Mouse (Mus musculus) hindbrain, embryonic 14.5 days (tissue): ENCODE measurements around the gene Dpagt1. TPM values are rescaled to one million over a fixed set of nuclear protein-coding genes. Genes with fewer than 3 reads are reported as not detected.
"Not testable (repeated sequence)": the region's sequence is repeated elsewhere in the genome, so short reads cannot be mapped to it uniquely, and the experiment has no call there.

Experiments
- ATAC-seq: fragments of 200-750 bp; cut with Nextera tagmentation; 2 replicates; pipeline ENCODE4 v1.8.0; 2017; ENCODE audit warnings: moderate number of reproducible peaks, mild to moderate bottlenecking, moderate TSS enrichment, moderate library complexity; ENCODE audit not compliant: low FRiP score
- DNase-seq: peaks from one replicate; pipeline ENCODE4 v3.0.0-alpha.2; 2015; ENCODE audit warnings: low spot score
- H3K27ac ChIP-seq: fragments of 300-500 bp; sonication (generic); 2 replicates; pipeline ENCODE4 v1.5.1; 2014; ENCODE audit warnings: mild to moderate bottlenecking, moderate library complexity
- H3K27me3 ChIP-seq: fragments of 300-500 bp; sonication (generic); 2 replicates; pipeline ENCODE4 v1.6.1; 2014; ENCODE audit warnings: mild to moderate bottlenecking, low read length, mixed read lengths; ENCODE audit not compliant: control insufficient read depth, insufficient read depth
- H3K36me3 ChIP-seq: fragments of 300-500 bp; sonication (generic); replicated peaks from 2 replicates; pipeline ENCODE4 v1.6.1; 2014; ENCODE audit not compliant: control insufficient read depth, insufficient read depth
- H3K4me1 ChIP-seq: fragments of 300-500 bp; sonication (generic); replicated peaks from 2 replicates; pipeline ENCODE4 v1.6.1; 2014; ENCODE audit warnings: antibody characterized with exemption, low read length, mixed read lengths; ENCODE audit not compliant: control insufficient read depth, insufficient read depth
- H3K4me2 ChIP-seq: fragments of 300-500 bp; sonication (generic); replicated peaks from 2 replicates; pipeline ENCODE4 v1.6.1; 2014; ENCODE audit warnings: mild to moderate bottlenecking, moderate library complexity
- H3K4me3 ChIP-seq: fragments of 300-500 bp; sonication (generic); replicated peaks from 2 replicates; pipeline ENCODE4 v1.5.1; 2014; ENCODE audit warnings: mild to moderate bottlenecking, low read length
- H3K9ac ChIP-seq: fragments of 300-500 bp; sonication (generic); 2 replicates; pipeline ENCODE4 v1.6.1; 2014
- H3K9me3 ChIP-seq: fragments of 300-500 bp; sonication (generic); 2 replicates; pipeline ENCODE4 v1.6.1; 2016; ENCODE audit warnings: low read length; ENCODE audit not compliant: control insufficient read depth
- WGBS: fragments of 180-500 bp; shearing (Covaris S2); extraction: QIAGEN DNeasy Blood & Tissue Kit; methylation state at CpG from one replicate; pipeline ENCODE4 v1.1.7; 2014; 5-methylcytosine and 5-hydroxymethylcytosine counted together
- polyA plus RNA-seq: library from polyadenylated mRNA; unstranded; fragments of >200 nt; fragmentation: Nextera tagmentation; extraction: Ambion mirVana; gene quantifications from 2 replicates; pipeline ENCODE4 v1.2.1, GENCODE M21; 2014

Dpagt1 gene
- polyA plus RNA-seq, 1 experiment from 2014 or later: 36.1 TPM

- ATAC-seq, H3K9me3 ChIP-seq, H3K27ac ChIP-seq, H3K4me3 ChIP-seq, H3K9ac ChIP-seq, H3K4me2 ChIP-seq, H3K27me3 ChIP-seq, DNase-seq: not testable (repeated sequence)
- WGBS: 95% methylated on average over 3 of the region's 3 CpGs
- Histone ChIP-seq H3K36me3 (peaks cover 73% of the 10 kb centered on the region), H3K4me1 (peaks cover 15% of the 10 kb centered on the region)
These were observed 25.8 kb upstream of the Dpagt1 start for GRCm38 (mm10) chr9:44300001-44300400.

- under 1% methylated on average over 54 of the region's 54 CpGs for WGBS
- H3K4me3 ChIP-seq: peak within 1 kb of the TSS; percentile 97
- ATAC-seq: peak; percentile 99
- peak within 1 kb of the TSS; percentile 96 for H3K9ac ChIP-seq
- peak within 1 kb of the TSS; percentile 77 for H3K4me2 ChIP-seq
- peaks cover 15% of the 10 kb centered on the region for H3K4me1 ChIP-seq
- no peaks in the 10 kb centered on the region for H3K9me3 ChIP-seq
- no peaks in the 10 kb centered on the region for H3K27me3 ChIP-seq
- peak; percentile 99 for DNase-seq
- H3K27ac ChIP-seq: peak within 1 kb of the TSS; percentile 85
- H3K36me3 ChIP-seq: peaks cover 24% of the 10 kb centered on the region
These were observed 20.2 kb upstream of the Dpagt1 start, which contains the start of gene Hinfp for GRCm38 (mm10) chr9:44305466-44306079. Gene Hinfp (minus strand): TSS chr9:44305671.

GRCm38 (mm10) chr9:44306532-44306931 is 19.3 kb upstream of the Dpagt1 start:
- Histone ChIP-seq H3K27me3 (no peaks in the 10 kb centered on the region), H3K36me3 (peaks cover 24% of the 10 kb centered on the region), H3K27ac (no peak overlapping the region), H3K4me3 (no peak overlapping the region), H3K4me2 (peak overlapping the region; percentile 77; the same call in 1 of the 2 replicates), H3K9me3 (no peaks in the 10 kb centered on the region), H3K9ac (no peak overlapping the region), H3K4me1 (peaks cover 15% of the 10 kb centered on the region)
- no peak for ATAC-seq
- DNase-seq: no peak
- 90% methylated on average over 6 of the region's 6 CpGs for WGBS

GRCm38 (mm10) chr9:44307248-44307647 is 18.6 kb upstream of the Dpagt1 start:
- H3K27ac ChIP-seq: no peak overlapping the region
- no peak overlapping the region for H3K4me2 ChIP-seq
- ATAC-seq: no peak
- 98% methylated on average over 2 of the region's 2 CpGs for WGBS
- no peak overlapping the region for H3K9ac ChIP-seq
- H3K36me3 ChIP-seq: peaks cover 20% of the 10 kb centered on the region
- peaks cover 15% of the 10 kb centered on the region for H3K4me1 ChIP-seq
- no peaks in the 10 kb centered on the region for H3K27me3 ChIP-seq
- no peak for DNase-seq
- H3K4me3 ChIP-seq: no peak overlapping the region
- H3K9me3 ChIP-seq: no peaks in the 10 kb centered on the region

GRCm38 (mm10) chr9:44309756-44310155 is 16.1 kb upstream of the Dpagt1 start:
- no peak for ATAC-seq
- 70% methylated on average over 3 of the region's 3 CpGs for WGBS

GRCm38 (mm10) chr9:44310750-44311135 is 15.1 kb upstream of the Dpagt1 start:
- no peak overlapping the region for H3K4me3 ChIP-seq
- ATAC-seq: no peak

More at GRCm38 (mm10) chr9:44309756-44310155, 16.1 kb upstream of the Dpagt1 start:
- Histone ChIP-seq H3K36me3 (peaks cover 41% of the 10 kb centered on the region), H3K27me3 (no peaks in the 10 kb centered on the region), H3K4me1 (peaks cover 1% of the 10 kb centered on the region), H3K27ac (no peak overlapping the region), H3K4me3 (no peak overlapping the region), H3K4me2 (no peak overlapping the region), H3K9ac (no peak overlapping the region), H3K9me3 (no peaks in the 10 kb centered on the region)
- DNase-seq: no peak

GRCm38 (mm10) chr9:44311136-44312134 is 14.4 kb upstream of the Dpagt1 start:
- H3K4me2 ChIP-seq: no peak overlapping the region

More at GRCm38 (mm10) chr9:44310750-44311135, 15.1 kb upstream of the Dpagt1 start:
- H3K4me1 ChIP-seq: no peaks in the 10 kb centered on the region
- no peak for DNase-seq
- H3K27ac ChIP-seq: peak overlapping the region; percentile 29; the same call in 1 of the 2 replicates
- 25% methylated on average over 10 of the region's 10 CpGs for WGBS
- no peaks in the 10 kb centered on the region for H3K27me3 ChIP-seq
- no peaks in the 10 kb centered on the region for H3K9me3 ChIP-seq
- peaks cover 51% of the 10 kb centered on the region for H3K36me3 ChIP-seq
- H3K4me2 ChIP-seq: no peak overlapping the region
- H3K9ac ChIP-seq: no peak overlapping the region

GRCm38 (mm10) chr9:44313476-44314256 is 12.2 kb upstream of the Dpagt1 start:
- Histone ChIP-seq H3K27ac (no peak overlapping the region), H3K27me3 (no peaks in the 10 kb centered on the region), H3K9ac (no peak overlapping the region), H3K36me3 (peaks cover 59% of the 10 kb centered on the region), H3K4me1 (peaks cover 19% of the 10 kb centered on the region), H3K4me2 (no peak overlapping the region), H3K4me3 (no peak overlapping the region), H3K9me3 (no peaks in the 10 kb centered on the region)
- DNase-seq (no peak), ATAC-seq (no peak)
- WGBS: 69% methylated on average over 19 of the region's 19 CpGs

More at GRCm38 (mm10) chr9:44311136-44312134, 14.4 kb upstream of the Dpagt1 start:
- ATAC-seq: no peak
- H3K36me3 ChIP-seq: peaks cover 58% of the 10 kb centered on the region
- no peaks in the 10 kb centered on the region for H3K4me1 ChIP-seq
- no peak overlapping the region; the same call in 1 of the 2 replicates for H3K9ac ChIP-seq
- 8% methylated on average over 27 of the region's 27 CpGs for WGBS
- H3K4me3 ChIP-seq: no peak overlapping the region
- peak overlapping the region; percentile 29; the same call in 1 of the 2 replicates for H3K27ac ChIP-seq
- no peaks in the 10 kb centered on the region for H3K9me3 ChIP-seq
- no peaks in the 10 kb centered on the region for H3K27me3 ChIP-seq
- DNase-seq: no peak

- Histone ChIP-seq H3K9ac (no peak overlapping the region), H3K36me3 (peaks cover 59% of the 10 kb centered on the region), H3K4me1 (peaks cover 24% of the 10 kb centered on the region), H3K4me3 (no peak overlapping the region), H3K27me3 (no peaks in the 10 kb centered on the region), H3K4me2 (no peak overlapping the region), H3K27ac (no peak overlapping the region), H3K9me3 (no peaks in the 10 kb centered on the region)
- WGBS: 57% methylated on average over 4 of the region's 4 CpGs
- ATAC-seq: no peak
- no peak for DNase-seq
These were observed 11.6 kb upstream of the Dpagt1 start for GRCm38 (mm10) chr9:44314257-44314547.
